Comparison of ENCODE assay signal across 26 mouse cellular contexts in the genomic region with DNA sequence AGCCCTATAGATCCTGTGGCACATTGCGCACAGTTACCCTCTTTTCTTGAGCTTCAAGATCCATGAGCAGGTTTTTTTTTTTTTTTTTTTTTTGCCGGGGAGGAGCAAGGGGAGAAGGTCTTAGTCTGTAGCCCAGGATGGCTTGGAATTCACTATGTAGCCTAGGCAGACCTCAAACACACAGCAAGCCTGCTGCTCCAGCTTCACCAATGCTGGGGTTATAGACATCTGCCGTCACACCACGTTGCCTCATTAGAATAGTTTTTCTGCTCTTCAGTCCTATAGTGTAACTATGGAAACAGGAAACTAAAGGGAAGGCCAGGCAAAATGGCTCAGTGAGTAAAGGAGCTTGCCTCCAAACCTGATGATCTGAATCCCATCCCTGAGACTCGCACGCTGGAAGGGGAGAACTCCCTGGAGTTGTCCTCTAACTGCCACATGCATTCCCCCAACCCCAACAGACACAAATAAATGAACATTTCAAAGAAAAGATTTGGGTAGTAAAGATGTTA. TPM values are rescaled to one million over a fixed set of nuclear protein-coding genes. Genes with fewer than 3 reads are reported as not detected.
DNase-seq lines count a peak whose midpoint lies in the region; ATAC-seq and TF ChIP-seq lines count a peak whose summit lies in the region.
"Had no signal": no experiment of that assay in that cellular context is flagged by ENCODE, and none has a peak within 500 bp of the region (broad histone marks: within the 10 kb centered on the region; RNA-seq: fewer than 3 reads in every experiment).

No protein-coding gene starts in this region.

- no peak for ATAC-seq in hindbrain, embryonic 13.5 days (ENCODE audit: low FRiP score)
- ATAC-seq in midbrain, postnatal 0 days (ENCODE audit: low FRiP score) = no peak
- 0 out of 2 replicates have a peak, but pooled peaks have one; percentile 24 for ATAC-seq in midbrain, embryonic 13.5 days
- no peak for ATAC-seq in midbrain, embryonic 16.5 days
- no peak for ATAC-seq in forebrain, embryonic 16.5 days
- ATAC-seq: forebrain, embryonic 14.5 days; hindbrain, postnatal 0 days; inflammation-experienced regulatory T-cells, adult 6 months had no signal

- no peak for TF ChIP-seq CTCF in midbrain, postnatal 0 days (IDR thresholded peaks at IDR 0.05)

- H3K36me3 ChIP-seq in hindbrain, embryonic 10.5 days = no peaks in the 10 kb centered on the region
- H3K36me3 ChIP-seq in hindbrain, embryonic 13.5 days = no peaks in the 10 kb centered on the region
- no peaks in the 10 kb centered on the region for H3K36me3 ChIP-seq in midbrain, embryonic 10.5 days
- no peaks in the 10 kb centered on the region for H3K36me3 ChIP-seq in midbrain, postnatal 0 days (ENCODE audit: insufficient read depth, low read length)
- H3K36me3 ChIP-seq in midbrain, embryonic 13.5 days = no peaks in the 10 kb centered on the region
- H3K36me3 ChIP-seq in midbrain, embryonic 16.5 days (ENCODE audit: control insufficient read depth, insufficient read depth, low read length) = no peaks in the 10 kb centered on the region
- H3K36me3 ChIP-seq in forebrain, embryonic 16.5 days (ENCODE audit: control insufficient read depth, insufficient read depth) = no peaks in the 10 kb centered on the region
- H3K36me3 ChIP-seq: embryonic facial prominence, embryonic 12.5 days; embryonic facial prominence, embryonic 15.5 days; heart, embryonic 10.5 days; heart, embryonic 13.5 days had no signal

- peak overlapping the region; percentile 72; the same call in 1 of the 2 replicates for H3K27ac ChIP-seq in hindbrain, embryonic 10.5 days
- H3K27ac ChIP-seq in hindbrain, embryonic 13.5 days = no peak overlapping the region
- H3K27ac ChIP-seq in midbrain, embryonic 10.5 days (replicated peaks) = peak overlapping the region; percentile 57
- H3K27ac ChIP-seq in midbrain, postnatal 0 days (ENCODE audit: low read depth, low read length) = no peak overlapping the region
- no peak overlapping the region for H3K27ac ChIP-seq in midbrain, embryonic 13.5 days
- no peak overlapping the region for H3K27ac ChIP-seq in midbrain, embryonic 16.5 days (ENCODE audit: low read length)
- H3K27ac ChIP-seq in forebrain, embryonic 16.5 days (ENCODE audit: low read length) = no peak overlapping the region
- H3K27ac ChIP-seq: embryonic facial prominence, embryonic 12.5 days; embryonic facial prominence, embryonic 15.5 days; heart, adult 2 months; heart, embryonic 10.5 days; heart, embryonic 13.5 days; hindbrain, postnatal 0 days had no signal

- no peaks in the 10 kb centered on the region for H3K9me3 ChIP-seq in hindbrain, embryonic 10.5 days
- H3K9me3 ChIP-seq in hindbrain, embryonic 13.5 days = no peaks in the 10 kb centered on the region
- no peaks in the 10 kb centered on the region for H3K9me3 ChIP-seq in midbrain, embryonic 10.5 days (replicated peaks)
- H3K9me3 ChIP-seq in midbrain, postnatal 0 days (ENCODE audit: low read length) = no peaks in the 10 kb centered on the region
- no peaks in the 10 kb centered on the region for H3K9me3 ChIP-seq in midbrain, embryonic 13.5 days
- no peaks in the 10 kb centered on the region for H3K9me3 ChIP-seq in midbrain, embryonic 16.5 days (replicated peaks; ENCODE audit: control insufficient read depth, low read length, poor library complexity, severe bottlenecking)
- H3K9me3 ChIP-seq in forebrain, embryonic 16.5 days (ENCODE audit: control insufficient read depth, low read length) = no peaks in the 10 kb centered on the region
- H3K9me3 ChIP-seq: embryonic facial prominence, embryonic 12.5 days; embryonic facial prominence, embryonic 15.5 days; heart, embryonic 10.5 days; heart, embryonic 13.5 days had no signal

- H3K4me3 ChIP-seq in hindbrain, embryonic 10.5 days = no peak overlapping the region
- H3K4me3 ChIP-seq in hindbrain, embryonic 13.5 days = no peak overlapping the region
- H3K4me3 ChIP-seq in midbrain, embryonic 10.5 days = no peak overlapping the region
- no peak overlapping the region for H3K4me3 ChIP-seq in midbrain, postnatal 0 days (ENCODE audit: low read depth, low read length)
- H3K4me3 ChIP-seq in midbrain, embryonic 13.5 days (replicated peaks) = no peak overlapping the region
- no peak overlapping the region for H3K4me3 ChIP-seq in midbrain, embryonic 16.5 days (ENCODE audit: low read depth, low read length)
- H3K4me3 ChIP-seq in forebrain, embryonic 16.5 days (replicated peaks; ENCODE audit: low read length) = no peak overlapping the region
- H3K4me3 ChIP-seq: embryonic facial prominence, embryonic 12.5 days; embryonic facial prominence, embryonic 15.5 days; heart, adult 2 months; heart, embryonic 10.5 days; heart, embryonic 13.5 days had no signal

- DNase-seq in hindbrain, embryonic 10.5 days (ENCODE audit: low spot score) = no peak
- DNase-seq in midbrain, embryonic 10.5 days (ENCODE audit: low spot score) = no peak
- DNase-seq in midbrain, postnatal 0 days (ENCODE audit: low spot score) = no peak
- peak; percentile 41 for DNase-seq in R1 (ENCODE audit: low read depth, low spot score)
- DNase-seq: adrenal gland, postnatal 10 days; adrenal gland, postnatal 36 days; cerebellum, adult 11 months; cerebellum, adult 2 months; cerebellum, adult 9-11 months; cerebellum, postnatal 25 days; gastrocnemius, postnatal 10 days; gastrocnemius, postnatal 36 days; heart, adult 2 months; heart, postnatal 14 days; heart, postnatal 4 days had no signal

- H3K9ac ChIP-seq in hindbrain, embryonic 13.5 days = no peak overlapping the region
- no peak overlapping the region for H3K9ac ChIP-seq in midbrain, postnatal 0 days (replicated peaks; ENCODE audit: low read length, poor library complexity, severe bottlenecking)
- no peak overlapping the region for H3K9ac ChIP-seq in midbrain, embryonic 13.5 days (replicated peaks)
- H3K9ac ChIP-seq in midbrain, embryonic 16.5 days (ENCODE audit: low read depth, low read length) = no peak overlapping the region
- H3K9ac ChIP-seq in forebrain, embryonic 16.5 days (replicated peaks; ENCODE audit: low read depth, low read length) = no peak overlapping the region
- H3K9ac ChIP-seq: embryonic facial prominence, embryonic 12.5 days; embryonic facial prominence, embryonic 15.5 days; heart, embryonic 13.5 days had no signal

- peaks cover 16% of the 10 kb centered on the region for H3K4me1 ChIP-seq in hindbrain, embryonic 10.5 days (replicated peaks)
- H3K4me1 ChIP-seq in hindbrain, embryonic 13.5 days (replicated peaks) = no peaks in the 10 kb centered on the region
- H3K4me1 ChIP-seq in midbrain, embryonic 10.5 days = peaks cover 19% of the 10 kb centered on the region
- no peaks in the 10 kb centered on the region for H3K4me1 ChIP-seq in midbrain, postnatal 0 days (ENCODE audit: insufficient read depth, low read length)
- peaks cover 2% of the 10 kb centered on the region; the same call in 1 of the 2 replicates for H3K4me1 ChIP-seq in midbrain, embryonic 13.5 days (replicated peaks)
- no peaks in the 10 kb centered on the region for H3K4me1 ChIP-seq in midbrain, embryonic 16.5 days (ENCODE audit: control insufficient read depth, insufficient read depth, low read length)
- H3K4me1 ChIP-seq in forebrain, embryonic 16.5 days (replicated peaks; ENCODE audit: control insufficient read depth, insufficient read depth, low read length) = no peaks in the 10 kb centered on the region
- H3K4me1 ChIP-seq: embryonic facial prominence, embryonic 15.5 days had no signal

- no peaks in the 10 kb centered on the region for H3K27me3 ChIP-seq in hindbrain, embryonic 10.5 days (ENCODE audit: insufficient read depth, poor library complexity, severe bottlenecking)
- no peaks in the 10 kb centered on the region for H3K27me3 ChIP-seq in hindbrain, embryonic 13.5 days
- peaks cover 14% of the 10 kb centered on the region; the same call in 1 of the 2 replicates for H3K27me3 ChIP-seq in midbrain, embryonic 10.5 days (ENCODE audit: low read depth, poor library complexity, severe bottlenecking)
- no peaks in the 10 kb centered on the region for H3K27me3 ChIP-seq in midbrain, postnatal 0 days (ENCODE audit: insufficient read depth, low read length)
- H3K27me3 ChIP-seq in midbrain, embryonic 13.5 days = no peaks in the 10 kb centered on the region
- no peaks in the 10 kb centered on the region for H3K27me3 ChIP-seq in midbrain, embryonic 16.5 days (ENCODE audit: control insufficient read depth, insufficient read depth, low read depth, low read length)
- H3K27me3 ChIP-seq in forebrain, embryonic 16.5 days (replicated peaks; ENCODE audit: control insufficient read depth, insufficient read depth, low read length) = no peaks in the 10 kb centered on the region
- H3K27me3 ChIP-seq: embryonic facial prominence, embryonic 12.5 days; embryonic facial prominence, embryonic 15.5 days; heart, embryonic 13.5 days had no signal

- no peak overlapping the region for H3K4me2 ChIP-seq in hindbrain, embryonic 13.5 days
- no peak overlapping the region for H3K4me2 ChIP-seq in midbrain, postnatal 0 days (ENCODE audit: low read depth, low read length, poor library complexity, severe bottlenecking)
- H3K4me2 ChIP-seq in midbrain, embryonic 13.5 days (replicated peaks) = no peak overlapping the region
- no peak overlapping the region for H3K4me2 ChIP-seq in midbrain, embryonic 16.5 days (ENCODE audit: low read length)
- H3K4me2 ChIP-seq in forebrain, embryonic 16.5 days (ENCODE audit: low read length) = no peak overlapping the region
- H3K4me2 ChIP-seq: embryonic facial prominence, embryonic 12.5 days; embryonic facial prominence, embryonic 15.5 days; heart, embryonic 13.5 days had no signal

- WGBS in hindbrain, embryonic 10.5 days = 52% methylated on average over 6 of the region's 6 CpGs
- WGBS in hindbrain, embryonic 13.5 days = 44% methylated on average over 6 of the region's 6 CpGs
- 53% methylated on average over 6 of the region's 6 CpGs for WGBS in midbrain, embryonic 10.5 days
- 43% methylated on average over 6 of the region's 6 CpGs for WGBS in midbrain, postnatal 0 days
- WGBS in midbrain, embryonic 13.5 days = 36% methylated on average over 6 of the region's 6 CpGs
- 49% methylated on average over 6 of the region's 6 CpGs for WGBS in midbrain, embryonic 16.5 days
- whole genome bisulfite sequencing in forebrain, embryonic 16.5 days = 60% methylated on average over 5 of the region's 6 CpGs

RNA-seq across cellular contexts. Expression of a gene that starts 10.8 kb away (rescaled TPM):
- polyA plus RNA-seq in hindbrain, embryonic 10.5 days (2016; fragmentation: Nextera tagmentation; extraction: Ambion mirVana) = 8.9 and 12.1 TPM in 2 replicates
- 7.2 and 9.2 TPM in 2 replicates for polyA plus RNA-seq in hindbrain, embryonic 13.5 days (2015; fragmentation: Nextera tagmentation; extraction: Ambion mirVana)
- polyA plus RNA-seq in midbrain, embryonic 10.5 days (2016; fragmentation: Nextera tagmentation; extraction: Ambion mirVana) = 7.2 and 8.5 TPM in 2 replicates
- 46.7 and 59.3 TPM in 2 replicates for total RNA-seq in midbrain, postnatal 0 days (2014; rRNA removed)
- polyA plus RNA-seq in midbrain, postnatal 0 days (2015; fragmentation: Nextera tagmentation; extraction: Ambion mirVana) = 10.7 and 12.9 TPM in 2 replicates
- polyA plus RNA-seq in midbrain, embryonic 13.5 days (2015; fragmentation: Nextera tagmentation; extraction: Ambion mirVana) = 7.4 and 7.9 TPM in 2 replicates
- 7.6 TPM in 2 replicates for polyA plus RNA-seq in midbrain, embryonic 16.5 days (2015; fragmentation: Nextera tagmentation; extraction: Ambion mirVana)
- polyA plus RNA-seq in forebrain, embryonic 16.5 days (2015; fragmentation: Nextera tagmentation; extraction: Ambion mirVana) = 8.2 and 11.4 TPM in 2 replicates

Comparison
In these comparisons a context has a peak if more than half of its experiments do, and no peak if none do; other contexts are left out.
1. H3K27ac ChIP-seq: peak in hindbrain, embryonic 10.5 days (single experiment) and midbrain, embryonic 10.5 days (single experiment); none in hindbrain, embryonic 13.5 days (single experiment), midbrain, postnatal 0 days (single experiment), midbrain, embryonic 13.5 days (single experiment), midbrain, embryonic 16.5 days (single experiment) and forebrain, embryonic 16.5 days (single experiment).